Mouse (Mus musculus): ENCODE measurements at regions not wholly inside any gene's neighbourhood (a gene's known extent, or its start where the extent isn't known, plus 50 kb on each side); places are given as distances from the start of the nearest gene placed in this dataset.

GRCm38 (mm10) chr13:91365270-91365952, 94.7 kb upstream of the Ssbp2 start:
- H3K36me3 ChIP-seq (ENCODE audit: control insufficient read depth, insufficient read depth, low read length, poor library complexity, severe bottlenecking), result no peaks in the 10 kb centered on the region
- no peak overlapping the region for H3K4me3 ChIP-seq (ENCODE audit: insufficient read depth in 1 of 2, low read depth in 1 of 2, low read length in 2 of 2, poor library complexity in 1 of 2, severe bottlenecking in 1 of 2)
- TF ChIP-seq ZNF384 (IDR thresholded peaks at IDR 0.05; ENCODE audit: low read depth, low read length), result no peak
- TF ChIP-seq ZC3H11A (IDR thresholded peaks at IDR 0.05; ENCODE audit: borderline replicate concordance, low read depth, low read length), result no peak
- TF ChIP-seq HCFC1 (IDR thresholded peaks at IDR 0.05; ENCODE audit: borderline replicate concordance, insufficient read depth, low read length), result no peak
- TF ChIP-seq MAFK (IDR thresholded peaks at IDR 0.05; ENCODE audit: insufficient read depth, low read depth, low read length), result no peak
- no peak for TF ChIP-seq CHD2 (IDR thresholded peaks at IDR 0.05; ENCODE audit: low read depth, low read length)
- no peak overlapping the region for H3K27ac ChIP-seq (ENCODE audit: insufficient read depth, low read depth, low read length, poor library complexity, severe bottlenecking)
- no peak overlapping the region for H3K9ac ChIP-seq (ENCODE audit: insufficient read depth, low read depth, low read length, poor library complexity, severe bottlenecking)
- DNase-seq (ENCODE audit: low read depth, low spot score), result no peak
- peaks cover 0 to 2% of the 10 kb centered on the region in 2 experiments; a peak in 1 of 4 replicates for H3K4me1 ChIP-seq (ENCODE audit: control insufficient read depth in 2 of 2, insufficient read depth in 2 of 2, low read length in 2 of 2, poor library complexity in 1 of 2)
- no peaks in the 10 kb centered on the region for H3K9me3 ChIP-seq (ENCODE audit: control insufficient read depth, insufficient read depth, low read depth, low read length)
- in situ Hi-C loops (cut with MboI; ENCODE audit: low sequenced_read_pairs in 2 of 2, unreplicated experiment in 2 of 2), result no loop called here

GRCm38 (mm10) chr13:91366540-91366939, 93.5 kb upstream of the Ssbp2 start:
- in situ Hi-C loops (cut with MboI; ENCODE audit: low sequenced_read_pairs in 2 of 2, unreplicated experiment in 2 of 2), result no loop called here
- no peak overlapping the region for H3K9ac ChIP-seq (ENCODE audit: insufficient read depth, low read depth, low read length, poor library complexity, severe bottlenecking)
- no peak overlapping the region for H3K4me3 ChIP-seq (ENCODE audit: insufficient read depth in 1 of 2, low read depth in 1 of 2, low read length in 2 of 2, poor library complexity in 1 of 2, severe bottlenecking in 1 of 2)
- no peak overlapping the region for H3K27ac ChIP-seq (ENCODE audit: insufficient read depth, low read depth, low read length, poor library complexity, severe bottlenecking)
- H3K4me1 ChIP-seq (ENCODE audit: control insufficient read depth in 2 of 2, insufficient read depth in 2 of 2, low read length in 2 of 2, poor library complexity in 1 of 2), result peaks cover 2 to 3% of the 10 kb centered on the region in 2 experiments; a peak in 2 of 4 replicates
- no peak for TF ChIP-seq MAFK (IDR thresholded peaks at IDR 0.05; ENCODE audit: insufficient read depth, low read depth, low read length)
- TF ChIP-seq CHD2 (IDR thresholded peaks at IDR 0.05; ENCODE audit: low read depth, low read length), result no peak
- no peak for TF ChIP-seq ZNF384 (IDR thresholded peaks at IDR 0.05; ENCODE audit: low read depth, low read length)
- TF ChIP-seq HCFC1 (IDR thresholded peaks at IDR 0.05; ENCODE audit: borderline replicate concordance, insufficient read depth, low read length), result no peak
- TF ChIP-seq ZC3H11A (IDR thresholded peaks at IDR 0.05; ENCODE audit: borderline replicate concordance, low read depth, low read length), result no peak
- no peaks in the 10 kb centered on the region for H3K9me3 ChIP-seq (ENCODE audit: control insufficient read depth, insufficient read depth, low read depth, low read length)
- H3K36me3 ChIP-seq (ENCODE audit: control insufficient read depth, insufficient read depth, low read length, poor library complexity, severe bottlenecking), result no peaks in the 10 kb centered on the region
- DNase-seq (ENCODE audit: low read depth, low spot score), result no peak

GRCm38 (mm10) chr13:91367896-91368556, 92.1 kb upstream of the Ssbp2 start:
- in situ Hi-C loops (cut with MboI; ENCODE audit: low sequenced_read_pairs in 2 of 2, unreplicated experiment in 2 of 2), result no loop called here

GRCm38 (mm10) chr13:91368664-91369063, 91.4 kb upstream of the Ssbp2 start:
- no peaks in the 10 kb centered on the region for H3K36me3 ChIP-seq (ENCODE audit: control insufficient read depth, insufficient read depth, low read length, poor library complexity, severe bottlenecking)
- H3K9me3 ChIP-seq (ENCODE audit: control insufficient read depth, insufficient read depth, low read depth, low read length), result no peaks in the 10 kb centered on the region
- H3K4me3 ChIP-seq (ENCODE audit: insufficient read depth in 1 of 2, low read depth in 1 of 2, low read length in 2 of 2, poor library complexity in 1 of 2, severe bottlenecking in 1 of 2), result no peak overlapping the region
- in situ Hi-C loops (cut with MboI; ENCODE audit: low sequenced_read_pairs in 2 of 2, unreplicated experiment in 2 of 2), result no loop called here
- DNase-seq (ENCODE audit: low read depth, low spot score), result no peak
- H3K9ac ChIP-seq (ENCODE audit: insufficient read depth, low read depth, low read length, poor library complexity, severe bottlenecking), result no peak overlapping the region
- peaks cover 3 to 10% of the 10 kb centered on the region in 2 experiments; a peak in 3 of 4 replicates for H3K4me1 ChIP-seq (ENCODE audit: control insufficient read depth in 2 of 2, insufficient read depth in 2 of 2, low read length in 2 of 2, poor library complexity in 1 of 2)
- no peak overlapping the region for H3K27ac ChIP-seq (ENCODE audit: insufficient read depth, low read depth, low read length, poor library complexity, severe bottlenecking)
- TF ChIP-seq ZNF384 (IDR thresholded peaks at IDR 0.05; ENCODE audit: low read depth, low read length), result no peak
- TF ChIP-seq ZC3H11A (IDR thresholded peaks at IDR 0.05; ENCODE audit: borderline replicate concordance, low read depth, low read length), result no peak

More at GRCm38 (mm10) chr13:91367896-91368556, 92.1 kb upstream of the Ssbp2 start:
- no peaks in the 10 kb centered on the region for H3K9me3 ChIP-seq (ENCODE audit: control insufficient read depth, insufficient read depth, low read depth, low read length)
- H3K36me3 ChIP-seq (ENCODE audit: control insufficient read depth, insufficient read depth, low read length, poor library complexity, severe bottlenecking), result no peaks in the 10 kb centered on the region
- no peak overlapping the region for H3K9ac ChIP-seq (ENCODE audit: insufficient read depth, low read depth, low read length, poor library complexity, severe bottlenecking)
- H3K4me1 ChIP-seq (ENCODE audit: control insufficient read depth in 2 of 2, insufficient read depth in 2 of 2, low read length in 2 of 2, poor library complexity in 1 of 2), result peaks cover 3 to 8% of the 10 kb centered on the region in 2 experiments; a peak in 3 of 4 replicates
- TF ChIP-seq ZNF384 (IDR thresholded peaks at IDR 0.05; ENCODE audit: low read depth, low read length) (no peak), HCFC1 (IDR thresholded peaks at IDR 0.05; ENCODE audit: borderline replicate concordance, insufficient read depth, low read length) (no peak), MAFK (IDR thresholded peaks at IDR 0.05; ENCODE audit: insufficient read depth, low read depth, low read length) (no peak), CHD2 (IDR thresholded peaks at IDR 0.05; ENCODE audit: low read depth, low read length) (no peak), ZC3H11A (IDR thresholded peaks at IDR 0.05; ENCODE audit: borderline replicate concordance, low read depth, low read length) (no peak)
- no peak overlapping the region for H3K27ac ChIP-seq (ENCODE audit: insufficient read depth, low read depth, low read length, poor library complexity, severe bottlenecking)
- no peak for DNase-seq (ENCODE audit: low read depth, low spot score)
- no peak overlapping the region for H3K4me3 ChIP-seq (ENCODE audit: insufficient read depth in 1 of 2, low read depth in 1 of 2, low read length in 2 of 2, poor library complexity in 1 of 2, severe bottlenecking in 1 of 2)
